Mouse (Mus musculus) embryonic facial prominence, embryonic 10.5 days (tissue): ENCODE measurements around the gene Fhad1. TPM values are rescaled to one million over a fixed set of nuclear protein-coding genes. Genes with fewer than 3 reads are reported as not detected.

Experiments
- DNase-seq: peaks from one replicate; pipeline ENCODE4 v3.0.0-alpha.2; 2017; ENCODE audit warnings: low spot score
- H3K27ac ChIP-seq: fragments of 300-500 bp; sonication (generic); replicated peaks from 2 replicates; pipeline ENCODE4 v1.5.1; 2016; ENCODE audit warnings: mild to moderate bottlenecking
- H3K27me3 ChIP-seq: fragments of 300-500 bp; sonication (generic); replicated peaks from 2 replicates; pipeline ENCODE4 v1.6.1; 2016; ENCODE audit warnings: low read depth, mild to moderate bottlenecking; ENCODE audit not compliant: poor library complexity, severe bottlenecking
- H3K36me3 ChIP-seq: fragments of 300-500 bp; sonication (generic); replicated peaks from 2 replicates; pipeline ENCODE4 v1.6.1; 2016; ENCODE audit warnings: mild to moderate bottlenecking, moderate library complexity
- H3K4me1 ChIP-seq: fragments of 300-500 bp; sonication (generic); 2 replicates; pipeline ENCODE4 v1.6.1; 2016
- H3K4me3 ChIP-seq: fragments of 300-500 bp; sonication (generic); 2 replicates; pipeline ENCODE4 v1.5.1; 2016; ENCODE audit warnings: mild to moderate bottlenecking, moderate library complexity
- H3K9me3 ChIP-seq: fragments of 300-500 bp; sonication (generic); 2 replicates; pipeline ENCODE4 v1.6.1; 2016; ENCODE audit warnings: mild to moderate bottlenecking
- WGBS: fragments of 180-500 bp; shearing (Covaris S2); methylation state at CpG from one replicate; pipeline ENCODE4 v1.1.7; 2016; 5-methylcytosine and 5-hydroxymethylcytosine counted together
- polyA plus RNA-seq: library from polyadenylated mRNA; unstranded; fragments of >200 nt; fragmentation: Nextera tagmentation; extraction: Ambion mirVana; gene quantifications from 2 replicates; pipeline ENCODE4 v1.2.1, GENCODE M21; 2016

Fhad1 gene
- polyA plus RNA-seq, 1 experiment from 2014 or later: 0.50 TPM

DNA sequence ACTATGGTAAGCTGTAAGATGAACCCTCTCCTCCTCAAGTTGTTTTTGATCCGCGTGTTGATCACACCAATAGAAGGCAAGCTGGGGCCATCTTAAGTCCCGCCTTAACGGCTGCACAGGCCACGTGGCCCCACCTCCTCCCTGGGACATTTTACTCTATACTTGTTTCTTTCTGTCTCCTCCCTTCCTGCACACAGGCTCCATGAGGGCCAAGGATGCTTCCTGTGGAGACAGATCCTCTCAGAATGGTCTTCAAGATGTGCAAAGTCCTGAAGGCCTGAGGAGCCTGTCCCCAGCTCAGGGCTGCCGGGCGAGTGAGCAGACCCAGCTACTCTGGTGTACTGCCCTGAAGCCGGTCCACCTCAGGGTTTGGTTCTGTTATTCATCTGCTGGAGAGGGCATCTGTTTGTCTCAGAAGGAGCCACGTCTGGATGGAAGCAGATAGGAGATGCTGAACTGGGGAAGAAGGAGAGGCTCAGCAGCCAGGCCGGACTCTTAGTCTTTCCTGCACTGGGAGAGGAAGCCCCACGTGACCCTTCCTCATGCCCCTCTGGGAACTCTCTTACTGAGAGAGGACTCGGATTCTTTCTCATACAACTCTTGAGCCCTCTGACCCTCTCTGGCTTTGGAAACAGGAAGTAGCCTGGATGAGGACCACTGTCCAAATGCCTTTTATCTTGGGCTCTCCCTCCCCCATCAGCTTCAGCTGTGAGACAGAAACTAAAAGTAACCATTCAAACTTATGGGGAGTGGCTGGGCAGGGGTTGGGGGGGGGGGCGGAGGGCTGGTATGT, 101.5 kb downstream of the Fhad1 start:
- no peaks in the 10 kb centered on the region for H3K9me3 ChIP-seq
- no peaks in the 10 kb centered on the region for H3K36me3 ChIP-seq
- H3K27ac ChIP-seq: peak overlapping the region; percentile 62
- DNase-seq: peak; percentile 30
- no peaks in the 10 kb centered on the region for H3K27me3 ChIP-seq
- WGBS: 66% methylated on average over 13 of the region's 13 CpGs
- peaks cover 38% of the 10 kb centered on the region for H3K4me1 ChIP-seq
- no peak overlapping the region for H3K4me3 ChIP-seq

DNA sequence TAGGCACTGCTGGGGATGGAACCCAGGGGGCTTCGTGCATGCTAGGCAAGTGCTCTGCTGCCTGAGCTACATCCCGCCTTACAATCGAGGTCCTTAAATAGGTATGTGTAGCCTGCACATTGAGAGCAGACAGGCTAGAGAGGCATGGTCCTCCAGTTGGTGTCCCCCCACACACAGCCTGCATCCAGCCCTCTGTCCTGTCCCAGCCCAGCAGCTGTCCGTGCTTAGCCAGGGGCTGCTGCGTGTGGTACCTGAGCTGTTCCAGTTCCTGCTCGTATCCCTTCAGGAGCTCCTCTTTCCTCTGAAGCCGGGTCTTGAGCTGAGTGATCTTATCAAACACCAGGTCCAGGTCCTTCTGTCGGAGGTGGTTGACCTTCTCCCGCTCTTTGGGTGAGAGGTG, 110.2 kb downstream of the Fhad1 start:
- DNase-seq: no peak
- Histone ChIP-seq H3K27me3 (peaks cover 20% of the 10 kb centered on the region), H3K36me3 (no peaks in the 10 kb centered on the region), H3K27ac (no peak overlapping the region), H3K4me1 (peaks cover 33% of the 10 kb centered on the region), H3K4me3 (no peak overlapping the region), H3K9me3 (no peaks in the 10 kb centered on the region)
- 84% methylated on average over 9 of the region's 9 CpGs for WGBS

DNA sequence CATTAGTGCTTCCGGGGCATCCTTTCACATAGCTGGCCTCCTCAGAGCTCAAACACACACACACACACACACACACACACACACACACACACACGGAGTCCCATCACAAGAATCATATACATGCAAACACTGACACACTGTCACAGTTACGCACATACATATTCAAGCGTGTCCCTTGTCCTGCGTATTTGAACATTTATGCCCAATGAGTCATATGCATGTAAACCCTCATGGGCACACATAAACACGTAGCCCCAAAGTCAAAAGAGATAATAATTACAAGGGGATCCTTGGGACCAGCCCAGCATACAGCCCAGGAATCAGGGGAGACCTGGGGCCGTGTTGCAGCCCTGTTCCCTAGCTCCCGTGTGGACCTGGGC, 112.4 kb downstream of the Fhad1 start:
- no peak overlapping the region for H3K4me3 ChIP-seq
- peak overlapping the region; percentile 71 for H3K27ac ChIP-seq
- DNase-seq: no peak
- WGBS: 89% methylated on average over 8 of the region's 8 CpGs
- H3K4me1 ChIP-seq: peaks cover 55% of the 10 kb centered on the region
- H3K36me3 ChIP-seq: no peaks in the 10 kb centered on the region
- peaks cover 31% of the 10 kb centered on the region for H3K27me3 ChIP-seq
- H3K9me3 ChIP-seq: no peaks in the 10 kb centered on the region

DNA sequence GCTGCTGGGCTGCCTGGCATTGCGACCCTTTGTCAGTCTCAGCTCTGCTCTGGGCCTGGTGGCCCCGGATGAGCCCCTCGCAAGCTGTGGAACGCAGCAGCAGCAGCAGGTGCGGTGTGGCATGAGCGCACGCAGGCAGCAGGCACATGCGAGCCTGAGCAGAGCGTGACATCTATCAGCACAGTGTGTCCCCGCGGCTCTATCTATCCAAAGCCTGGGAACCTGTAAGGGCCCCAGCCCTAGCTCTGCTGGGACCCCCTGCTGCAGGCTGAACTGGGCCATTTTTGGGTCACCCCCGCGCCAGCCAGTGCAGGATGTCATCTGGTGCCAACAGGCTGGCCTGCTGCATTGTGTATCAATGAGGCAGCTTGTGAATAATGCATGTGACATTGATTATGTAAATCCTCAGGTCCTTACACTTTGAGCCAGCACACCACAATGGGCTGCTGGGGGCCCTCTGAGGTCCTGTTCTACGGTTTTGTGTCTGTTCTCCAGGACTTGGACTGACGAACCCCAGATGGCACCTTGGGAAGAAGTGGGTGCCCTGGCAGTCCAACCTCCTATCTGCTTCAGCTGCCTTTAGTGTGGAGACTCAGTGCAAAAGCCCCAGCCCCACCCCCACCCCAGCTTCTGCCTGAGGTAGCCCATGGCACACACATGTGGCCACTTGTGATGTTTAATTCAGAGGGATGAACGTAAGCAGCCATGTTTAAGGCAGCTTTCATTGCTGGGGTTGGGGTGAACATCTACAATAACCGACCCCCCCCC, 113.0 kb downstream of the Fhad1 start:
- no peaks in the 10 kb centered on the region for H3K36me3 ChIP-seq
- no peaks in the 10 kb centered on the region for H3K9me3 ChIP-seq
- peak overlapping the region; percentile 71 for H3K27ac ChIP-seq
- H3K4me1 ChIP-seq: peaks cover 57% of the 10 kb centered on the region
- H3K4me3 ChIP-seq: no peak overlapping the region
- 47% methylated on average over 17 of the region's 17 CpGs for WGBS
- H3K27me3 ChIP-seq: peaks cover 31% of the 10 kb centered on the region
- DNase-seq: no peak

DNA sequence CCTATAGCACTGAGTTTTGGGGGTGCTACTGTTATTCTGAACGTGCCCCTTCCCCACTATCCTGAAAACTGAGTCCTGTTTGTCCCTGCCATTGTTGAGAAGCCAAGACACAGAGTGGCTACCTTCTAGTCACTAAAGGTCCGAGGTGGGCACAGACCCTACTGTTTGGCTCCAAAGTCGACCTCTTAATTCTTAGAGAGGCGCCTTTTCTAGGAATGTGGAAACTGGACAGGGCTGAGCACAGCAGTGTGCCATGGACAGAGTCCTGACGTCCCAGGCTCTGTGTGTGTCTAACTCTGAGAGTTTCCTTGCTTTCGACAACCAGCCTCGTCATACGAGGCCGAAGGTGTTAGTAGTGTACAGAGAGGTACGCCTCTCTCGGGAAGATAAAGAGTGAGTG, 114.5 kb downstream of the Fhad1 start:
- no peak for DNase-seq
- Histone ChIP-seq H3K4me1 (peaks cover 62% of the 10 kb centered on the region), H3K36me3 (no peaks in the 10 kb centered on the region), H3K4me3 (no peak overlapping the region), H3K27ac (peak overlapping the region; percentile 32), H3K27me3 (peaks cover 36% of the 10 kb centered on the region), H3K9me3 (no peaks in the 10 kb centered on the region)
- WGBS: 64% methylated on average over 11 of the region's 11 CpGs

DNA sequence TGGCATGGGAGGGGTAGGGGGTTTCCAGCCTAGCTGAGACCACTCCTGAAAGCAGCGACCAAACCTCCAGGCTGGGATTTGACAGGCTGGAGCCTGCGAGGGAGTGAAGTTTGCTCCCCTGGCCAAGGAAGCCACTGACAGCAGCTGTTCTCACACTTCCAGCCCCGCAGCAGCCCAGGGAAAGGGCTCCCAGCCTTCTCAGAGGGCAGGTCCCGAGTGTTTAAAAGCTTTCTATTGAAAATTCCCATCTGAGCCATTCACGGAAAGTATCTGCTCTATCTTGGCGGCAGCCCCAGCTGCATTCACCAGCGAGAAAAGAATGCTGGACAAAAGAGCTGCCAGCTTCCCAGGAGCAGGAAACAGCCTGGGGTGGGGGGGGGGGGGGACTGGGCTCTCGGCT, 114.9 kb downstream of the Fhad1 start:
- peak overlapping the region; percentile 32 for H3K27ac ChIP-seq
- peak overlapping the region; percentile 11; the same call in 1 of the 2 replicates for H3K4me3 ChIP-seq
- H3K27me3 ChIP-seq: peaks cover 35% of the 10 kb centered on the region
- peaks cover 62% of the 10 kb centered on the region for H3K4me1 ChIP-seq
- WGBS: 4% methylated on average over 8 of the region's 8 CpGs
- no peaks in the 10 kb centered on the region for H3K9me3 ChIP-seq
- no peaks in the 10 kb centered on the region for H3K36me3 ChIP-seq
- DNase-seq: peak; percentile 39

DNA sequence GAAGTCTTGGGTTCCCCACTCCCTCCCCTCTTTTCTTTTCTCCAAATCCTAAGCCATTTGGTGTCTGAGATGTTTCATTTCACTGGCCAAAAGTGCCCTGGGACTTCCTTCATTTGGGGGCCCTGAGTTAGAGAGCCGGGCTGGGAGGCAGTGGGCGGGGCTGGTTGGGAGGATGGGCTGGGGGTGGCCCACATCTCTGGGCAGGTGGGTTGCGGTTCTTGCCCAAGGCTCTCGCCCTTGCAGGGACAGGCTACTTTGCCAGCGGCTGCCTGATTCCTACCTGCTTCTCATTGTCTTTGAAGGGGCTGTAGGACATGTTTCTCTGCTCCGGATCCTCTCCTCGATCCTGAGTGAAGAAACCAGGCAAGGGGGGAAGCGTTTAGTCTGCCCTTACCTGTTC, 116.0 kb downstream of the Fhad1 start:
- Histone ChIP-seq H3K4me1 (peaks cover 62% of the 10 kb centered on the region), H3K27ac (peak overlapping the region; percentile 51; the same call in 1 of the 2 replicates)
- WGBS: 82% methylated on average over 8 of the region's 8 CpGs

DNA sequence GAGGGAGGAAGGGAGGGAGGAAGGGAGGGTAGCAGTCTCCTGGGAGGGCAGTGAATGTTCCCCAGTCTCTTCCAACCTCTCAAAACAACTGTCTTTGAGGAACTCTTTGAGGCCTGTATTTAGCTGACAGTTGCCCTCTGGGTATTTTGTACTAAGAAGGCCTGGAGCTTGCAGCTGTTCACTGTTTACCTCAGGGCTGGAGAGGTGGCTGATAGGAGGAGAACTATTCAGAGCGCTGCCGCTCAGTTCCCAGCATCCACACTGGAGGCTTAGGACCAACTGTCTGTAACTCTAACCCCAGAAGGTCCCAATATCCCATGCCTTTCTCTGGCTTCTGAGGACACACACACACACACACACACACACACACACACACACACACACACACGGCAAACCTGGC, 117.0 kb downstream of the Fhad1 start:
- DNase-seq: no peak
- WGBS: 51% methylated on average over 3 of the region's 3 CpGs
- peak overlapping the region; percentile 31; the same call in 1 of the 2 replicates for H3K27ac ChIP-seq
- H3K27me3 ChIP-seq: peaks cover 28% of the 10 kb centered on the region
- H3K9me3 ChIP-seq: no peaks in the 10 kb centered on the region
- no peak overlapping the region for H3K4me3 ChIP-seq
- peaks cover 59% of the 10 kb centered on the region for H3K4me1 ChIP-seq
- H3K36me3 ChIP-seq: no peaks in the 10 kb centered on the region

More for the DNA sequence above, 116.0 kb downstream of the Fhad1 start:
- no peaks in the 10 kb centered on the region for H3K9me3 ChIP-seq
- H3K36me3 ChIP-seq: no peaks in the 10 kb centered on the region
- H3K27me3 ChIP-seq: peaks cover 29% of the 10 kb centered on the region
- H3K4me3 ChIP-seq: no peak overlapping the region
- DNase-seq: no peak

DNA sequence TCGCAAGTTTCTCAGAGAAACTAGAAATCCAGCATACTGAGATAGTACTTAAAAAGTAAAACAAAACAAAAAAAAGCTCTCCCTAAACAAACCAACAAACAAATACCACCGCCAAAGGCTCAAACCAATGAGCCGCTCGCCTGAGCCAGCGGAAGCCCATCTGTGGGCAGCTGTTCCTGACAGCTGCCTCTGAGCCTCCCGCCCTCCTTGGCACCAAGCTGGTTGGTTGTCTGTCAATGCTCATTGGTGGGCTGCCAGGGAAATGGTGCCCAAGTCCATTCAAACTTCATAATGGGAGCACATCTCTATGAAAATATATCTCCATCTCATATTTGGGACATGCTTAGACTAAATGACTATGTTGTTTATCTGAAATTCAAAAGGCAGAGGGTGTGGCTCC, 117.7 kb downstream of the Fhad1 start:
- no peak overlapping the region for H3K4me3 ChIP-seq
- H3K9me3 ChIP-seq: no peaks in the 10 kb centered on the region
- WGBS: 84% methylated on average over 6 of the region's 6 CpGs
- peaks cover 24% of the 10 kb centered on the region for H3K27me3 ChIP-seq
- no peak overlapping the region for H3K27ac ChIP-seq
- no peak for DNase-seq
- no peaks in the 10 kb centered on the region for H3K36me3 ChIP-seq
- peaks cover 52% of the 10 kb centered on the region for H3K4me1 ChIP-seq

DNA sequence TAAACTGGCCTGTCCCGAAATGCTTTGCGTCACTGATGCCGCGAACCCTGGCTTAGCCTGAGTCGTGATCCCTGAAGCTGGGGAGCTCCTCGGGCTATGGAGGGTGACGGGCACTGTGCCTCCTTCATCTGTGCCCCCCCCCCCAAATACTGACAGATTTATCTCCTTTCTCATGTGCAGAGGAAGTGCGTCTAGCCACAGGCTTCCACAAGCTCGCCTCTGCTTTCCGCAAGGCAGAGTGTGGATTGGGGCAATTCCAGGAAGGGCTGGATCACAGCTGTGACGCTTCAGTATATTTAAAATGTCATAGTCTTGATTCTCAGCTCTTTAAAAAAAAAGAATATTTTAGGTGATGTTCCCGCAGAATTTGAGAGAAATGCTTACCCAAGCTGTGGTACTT, 119.1 kb downstream of the Fhad1 start:
- Histone ChIP-seq H3K36me3 (no peaks in the 10 kb centered on the region), H3K27ac (no peak overlapping the region), H3K9me3 (no peaks in the 10 kb centered on the region), H3K4me3 (no peak overlapping the region), H3K27me3 (peaks cover 16% of the 10 kb centered on the region; the same call in 1 of the 2 replicates), H3K4me1 (peaks cover 40% of the 10 kb centered on the region)
- no peak for DNase-seq
- WGBS: 78% methylated on average over 12 of the region's 12 CpGs

DNA sequence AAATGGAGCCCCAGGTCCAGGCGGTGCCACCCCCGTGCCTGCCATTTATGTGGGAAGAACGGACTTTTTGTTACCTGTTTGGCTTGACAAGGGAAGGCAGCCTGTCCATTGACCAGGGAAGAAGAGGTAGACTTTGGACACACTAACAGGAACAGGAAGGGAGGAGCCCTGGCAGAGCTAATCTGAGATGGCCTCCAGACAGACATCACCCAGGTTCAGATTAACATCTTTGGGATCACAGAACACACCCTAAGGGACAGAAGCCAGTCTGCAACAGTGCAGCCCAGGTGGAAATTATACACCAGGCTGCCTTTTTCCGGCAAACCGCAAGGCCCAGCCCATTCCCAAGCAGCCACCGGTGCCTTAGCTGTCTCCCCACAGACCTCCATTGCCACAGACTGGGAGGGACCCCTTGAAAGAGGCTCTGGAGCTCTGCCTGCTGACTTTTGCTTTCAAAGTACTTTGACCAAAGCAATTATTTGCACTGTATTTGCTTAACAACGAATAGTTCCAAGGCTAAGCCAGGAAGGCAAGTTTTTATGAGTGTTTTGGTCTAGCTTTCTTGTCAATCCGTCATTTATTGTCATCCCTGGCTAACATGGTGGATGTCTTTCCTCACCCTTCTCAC, 121.6 kb downstream of the Fhad1 start:
- peaks cover 15% of the 10 kb centered on the region for H3K4me1 ChIP-seq
- H3K4me3 ChIP-seq: no peak overlapping the region
- no peaks in the 10 kb centered on the region for H3K36me3 ChIP-seq
- no peak overlapping the region for H3K27ac ChIP-seq
- no peaks in the 10 kb centered on the region for H3K9me3 ChIP-seq
- peaks cover 8% of the 10 kb centered on the region; the same call in 1 of the 2 replicates for H3K27me3 ChIP-seq
- DNase-seq: no peak
- 87% methylated on average over 8 of the region's 8 CpGs for WGBS

DNA sequence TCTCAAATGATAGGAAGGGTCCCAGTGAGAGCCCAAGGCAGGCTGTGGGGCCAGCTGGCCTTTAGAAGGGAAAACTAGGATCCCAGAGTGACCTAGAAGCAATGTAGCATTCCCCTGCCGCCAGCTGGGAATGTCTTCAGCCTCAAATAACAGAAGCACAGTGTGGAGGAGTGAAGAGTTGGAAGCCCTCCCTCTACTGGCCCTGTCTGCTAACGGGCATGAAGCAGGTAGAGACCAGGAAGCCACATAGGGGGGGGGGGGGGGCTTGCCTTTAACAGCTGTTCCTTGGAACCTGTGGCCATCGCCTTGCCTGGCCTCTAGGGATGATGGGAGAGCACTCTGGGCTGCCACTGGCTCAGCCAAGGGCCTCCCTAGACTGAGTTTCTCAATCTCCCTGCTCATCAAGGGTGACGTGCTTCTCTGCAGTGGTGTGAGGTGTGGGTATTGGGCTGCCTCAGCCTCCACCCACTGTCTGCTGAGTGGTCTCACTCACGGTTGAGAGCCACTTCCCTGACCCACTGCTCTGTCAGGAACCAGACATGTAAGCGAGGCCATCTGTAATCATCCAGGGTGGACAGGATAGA, 128.4 kb downstream of the Fhad1 start:
- DNase-seq: no peak
- no peak overlapping the region for H3K4me3 ChIP-seq
- 0 out of 2 replicates have a peak overlapping the region, but pooled peaks have one; percentile 7 for H3K27ac ChIP-seq

More for the DNA sequence above, 128.4 kb downstream of the Fhad1 start:
- 51% methylated on average over 6 of the region's 6 CpGs for WGBS
- Histone ChIP-seq H3K4me1 (peaks cover 30% of the 10 kb centered on the region), H3K9me3 (no peaks in the 10 kb centered on the region), H3K36me3 (no peaks in the 10 kb centered on the region), H3K27me3 (no peaks in the 10 kb centered on the region)
